In the genomic region with DNA sequence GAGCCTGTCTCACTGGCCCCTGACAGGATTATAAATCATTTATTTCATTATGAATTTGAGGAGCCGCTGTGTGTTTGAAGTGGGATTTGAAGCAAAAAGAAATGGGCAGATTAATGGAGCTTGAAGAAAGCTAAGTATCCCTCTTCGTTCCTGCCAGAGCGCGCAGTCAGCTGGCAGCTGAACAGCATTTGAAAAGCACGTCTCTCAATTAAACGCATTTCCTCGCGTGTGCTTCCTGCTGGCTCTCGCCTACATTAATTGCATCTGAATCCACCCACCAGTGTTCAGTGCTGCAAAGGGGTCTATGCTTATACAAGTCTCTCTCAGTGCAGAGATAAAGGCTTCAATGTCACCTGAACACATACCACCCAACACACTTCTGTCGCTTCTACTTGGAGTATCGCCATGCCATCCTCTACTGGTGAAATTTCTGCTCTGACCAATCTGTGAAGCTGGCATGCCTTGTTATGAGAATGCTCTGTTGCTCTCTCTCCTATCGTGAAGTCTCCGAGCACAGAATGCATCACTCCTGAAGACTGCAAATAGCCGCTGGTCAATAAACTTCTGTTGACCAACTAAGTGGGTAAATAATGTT, we compare ENCODE assay signal across 19 mouse cellular contexts.
DNase-seq lines count a peak whose midpoint lies in the region; ATAC-seq and TF ChIP-seq lines count a peak whose summit lies in the region.
"Had no signal": no experiment of that assay in that cellular context is flagged by ENCODE, and none has a peak within 500 bp of the region (broad histone marks: within the 10 kb centered on the region; RNA-seq: fewer than 3 reads in every experiment).

No protein-coding gene starts in this region.

- H3K9me3 ChIP-seq in hindbrain, postnatal 0 days (ENCODE audit: low read length) = no peaks in the 10 kb centered on the region
- H3K9me3 ChIP-seq in midbrain, embryonic 14.5 days (ENCODE audit: control insufficient read depth, low read length) = no peaks in the 10 kb centered on the region
- H3K9me3 ChIP-seq: intestine, embryonic 15.5 days; kidney, embryonic 15.5 days; limb, embryonic 15.5 days; liver, embryonic 15.5 days had no signal

- no peak overlapping the region for H3K4me2 ChIP-seq in hindbrain, postnatal 0 days (ENCODE audit: low read depth, low read length)
- H3K4me2 ChIP-seq in midbrain, embryonic 14.5 days (ENCODE audit: low read length) = no peak overlapping the region
- H3K4me2 ChIP-seq: embryonic facial prominence, embryonic 15.5 days; intestine, embryonic 15.5 days; kidney, embryonic 15.5 days; limb, embryonic 15.5 days; liver, embryonic 15.5 days; midbrain, embryonic 11.5 days had no signal

- 0 out of 2 replicates have a peak, but pooled peaks cover 7% of the 10 kb centered on the region for H3K4me1 ChIP-seq in hindbrain, postnatal 0 days (ENCODE audit: insufficient read depth, low read length)
- peaks cover 14% of the 10 kb centered on the region for H3K4me1 ChIP-seq in midbrain, embryonic 14.5 days (ENCODE audit: control insufficient read depth, insufficient read depth, low read length)
- H3K4me1 ChIP-seq: limb, embryonic 15.5 days; liver, embryonic 15.5 days had no signal

- 0 out of 2 replicates have a peak, but pooled peaks have one; percentile 14 for ATAC-seq in frontal cortex, adult (ENCODE audit: low TSS enrichment)
- peak; percentile 15; the same call in 1 of the 2 replicates for ATAC-seq in hindbrain, postnatal 0 days
- no peak for ATAC-seq in midbrain, embryonic 14.5 days (ENCODE audit: low FRiP score, low TSS enrichment)
- ATAC-seq: intestine, embryonic 15.5 days; lung, postnatal 0 days had no signal

- H3K4me3 ChIP-seq in hindbrain, postnatal 0 days (ENCODE audit: low read length) = no peak overlapping the region
- no peak overlapping the region for H3K4me3 ChIP-seq in midbrain, embryonic 14.5 days (replicated peaks; ENCODE audit: low read depth, low read length)
- H3K4me3 ChIP-seq: embryonic facial prominence, embryonic 15.5 days; heart, adult 2 months; intestine, embryonic 15.5 days; kidney, embryonic 15.5 days; limb, embryonic 15.5 days; liver, embryonic 15.5 days had no signal

- no peaks in the 10 kb centered on the region for H3K27me3 ChIP-seq in hindbrain, postnatal 0 days (ENCODE audit: insufficient read depth, low read length)
- no peaks in the 10 kb centered on the region for H3K27me3 ChIP-seq in midbrain, embryonic 14.5 days (ENCODE audit: control insufficient read depth, insufficient read depth, low read length)
- H3K27me3 ChIP-seq: embryonic facial prominence, embryonic 15.5 days; intestine, embryonic 15.5 days; kidney, embryonic 15.5 days; limb, embryonic 15.5 days; liver, embryonic 15.5 days had no signal

- H3K9ac ChIP-seq in hindbrain, postnatal 0 days (replicated peaks; ENCODE audit: low read length) = no peak overlapping the region
- no peak overlapping the region for H3K9ac ChIP-seq in midbrain, embryonic 14.5 days (replicated peaks; ENCODE audit: low read length)
- H3K9ac ChIP-seq: embryonic facial prominence, embryonic 15.5 days; intestine, embryonic 15.5 days; kidney, embryonic 15.5 days; limb, embryonic 15.5 days; liver, embryonic 15.5 days had no signal

- 48% methylated on average over 14 of the region's 14 CpGs for WGBS in hindbrain, postnatal 0 days
- 66% methylated on average over 14 of the region's 14 CpGs for WGBS in midbrain, embryonic 14.5 days

- H3K27ac ChIP-seq in hindbrain, postnatal 0 days = no peak overlapping the region
- H3K27ac ChIP-seq in midbrain, embryonic 14.5 days (replicated peaks; ENCODE audit: low read depth, low read length) = no peak overlapping the region
- H3K27ac ChIP-seq: embryonic facial prominence, embryonic 15.5 days; heart, adult 2 months; intestine, embryonic 15.5 days; kidney, embryonic 15.5 days; limb, embryonic 15.5 days; liver, embryonic 15.5 days had no signal

- no peak for TF ChIP-seq CTCF in brain, embryonic 14.5 days (IDR thresholded peaks at IDR 0.05; ENCODE audit: borderline replicate concordance, extremely low read depth, insufficient read depth, insufficient read length)
- TF ChIP-seq CTCF in hindbrain, postnatal 0 days (IDR thresholded peaks at IDR 0.05; ENCODE audit: low read depth) = no peak

- TF ChIP-seq POLR2A in brain, embryonic 14.5 days (IDR thresholded peaks at IDR 0.05; ENCODE audit: borderline replicate concordance, extremely low read depth, insufficient read depth, insufficient read length, poor library complexity, severe bottlenecking) = no peak

- no peaks in the 10 kb centered on the region for H3K36me3 ChIP-seq in hindbrain, postnatal 0 days (ENCODE audit: insufficient read depth, low read length)
- no peaks in the 10 kb centered on the region for H3K36me3 ChIP-seq in midbrain, embryonic 14.5 days (ENCODE audit: control insufficient read depth, insufficient read depth, low read length)
- H3K36me3 ChIP-seq: embryonic facial prominence, embryonic 15.5 days; intestine, embryonic 15.5 days; kidney, embryonic 15.5 days; limb, embryonic 15.5 days; liver, embryonic 15.5 days had no signal

- DNase-seq in frontal cortex, adult 2 months (ENCODE audit: extremely low spot score in 1 of 2, low spot score in 1 of 2) = no peak
- DNase-seq in layer of hippocampus, adult 18-20 months (ENCODE audit: low spot score in 2 of 2) = peak; percentile 11 to 56
- DNase-seq in layer of hippocampus, adult 9-11 months = no peak
- peak; percentile 84 for DNase-seq in brain, embryonic 14.5 days (ENCODE audit: low read depth)
- DNase-seq in hindbrain, postnatal 0 days (ENCODE audit: low spot score) = peak; percentile 63
- DNase-seq in midbrain, embryonic 14.5 days = no peak
- DNase-seq: cerebellum, adult 9-11 months; embryo, embryonic 11 days; heart, adult 2 months; heart, postnatal 36 days; thymus, postnatal 14 days had no signal

Comparison
In these comparisons a context has a peak if more than half of its experiments do, and no peak if none do; other contexts are left out.
1. DNase-seq: peak in layer of hippocampus, adult 18-20 months (2 of 2), brain, embryonic 14.5 days (single experiment) and hindbrain, postnatal 0 days (single experiment); none in frontal cortex, adult 2 months (0 of 2), layer of hippocampus, adult 9-11 months (single experiment) and midbrain, embryonic 14.5 days (single experiment).